Mouse (Mus musculus): ENCODE data around the gene BC048562.

DNA sequence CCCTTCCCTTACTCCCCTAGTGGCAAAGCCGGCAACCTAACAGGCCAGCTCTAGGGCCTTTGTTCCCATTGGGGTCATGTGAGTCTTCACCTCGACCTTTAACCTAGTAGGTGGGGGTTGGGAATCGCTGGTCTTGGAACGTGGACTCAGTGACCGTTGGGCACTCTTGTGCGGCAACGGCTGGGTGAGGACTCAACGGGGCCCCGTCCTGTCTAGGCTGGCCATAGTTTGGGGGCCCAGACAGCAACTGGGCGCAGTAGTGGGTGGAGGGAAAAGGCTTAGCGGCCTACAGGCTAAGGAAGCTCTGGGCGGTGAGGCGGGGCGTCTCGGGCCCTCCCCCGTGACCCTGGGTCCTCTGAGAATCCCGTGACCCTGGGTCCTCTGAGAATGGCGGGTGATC is 43.6 kb upstream of the BC048562 start, which contains the start of gene 1700102P08Rik:
- TF ChIP-seq CTCF (IDR thresholded peaks at IDR 0.05; ENCODE audit: borderline replicate concordance, extremely low read depth, insufficient read depth, insufficient read length) (no peak), POLR2A (IDR thresholded peaks at IDR 0.05; ENCODE audit: borderline replicate concordance, extremely low read depth, insufficient read depth, insufficient read length, poor library complexity, severe bottlenecking) (no peak)
